Mouse (Mus musculus) ZHBTc4 (cell line): ENCODE results near the gene Yipf6.

Experiments
- DNase-seq: peaks from one replicate; pipeline ENCODE4 v3.0.0-alpha.2; 2011; ENCODE audit warnings: low read depth, low spot score

Gene Yipf6

GRCm38 (mm10) chrX:98936101-98936500 lies at the start of gene Yipf6:
Gene Yipf6 (plus strand): TSS chrX:98936316.
- no peak for DNase-seq

GRCm38 (mm10) chrX:98890072-98890405 lies 46.1 kb upstream of the Yipf6 start:
- no peak for DNase-seq

- peak; percentile 54 for DNase-seq
Measured at GRCm38 (mm10) chrX:98890406-98891116, 45.6 kb upstream of the Yipf6 start, which contains the start of gene Ophn1. Gene Ophn1 (minus strand): TSS chrX:98891025.

- no peak for DNase-seq
Measured at GRCm38 (mm10) chrX:98898307-98898706, 37.8 kb upstream of the Yipf6 start.

- DNase-seq, result no peak
Measured at GRCm38 (mm10) chrX:98904226-98904625, 31.9 kb upstream of the Yipf6 start.

- DNase-seq, result no peak
Measured at GRCm38 (mm10) chrX:98908910-98909309, 27.2 kb upstream of the Yipf6 start.

- peak; percentile 48 for DNase-seq
Measured at GRCm38 (mm10) chrX:98919423-98919822, 16.7 kb upstream of the Yipf6 start.

- peak; percentile 85 for DNase-seq
Measured at GRCm38 (mm10) chrX:98936707-98937554, 815 bp downstream of the Yipf6 start.

- DNase-seq, result peak; percentile 95
Measured at GRCm38 (mm10) chrX:98937555-98938294, 1.6 kb downstream of the Yipf6 start.

- peak; percentile 71 for DNase-seq
Measured at GRCm38 (mm10) chrX:98953941-98954340, 17.8 kb downstream of the Yipf6 start.

- no peak for DNase-seq
Measured at GRCm38 (mm10) chrX:98958287-98958686, 22.2 kb downstream of the Yipf6 start.

- DNase-seq, result no peak
Measured at GRCm38 (mm10) chrX:98959050-98959449, 22.9 kb downstream of the Yipf6 start.

- DNase-seq, result no peak
Measured at GRCm38 (mm10) chrX:98963742-98964141, 27.6 kb downstream of the Yipf6 start.

- no peak for DNase-seq
Measured at GRCm38 (mm10) chrX:98964513-98964912, 28.4 kb downstream of the Yipf6 start.

GRCm38 (mm10) chrX:98986611-98987010 lies 50.5 kb downstream of the Yipf6 start:
- DNase-seq, result peak; percentile 14

- peak; percentile 61 for DNase-seq
Measured at GRCm38 (mm10) chrX:98989574-98989973, 53.5 kb downstream of the Yipf6 start.
